Mouse (Mus musculus) midbrain, postnatal 0 days (tissue): ENCODE measurements around the gene Fermt1. TPM values are rescaled to one million over a fixed set of nuclear protein-coding genes. Genes with fewer than 3 reads are reported as not detected.

ENCODE experiments used
- ATAC-seq: fragments of 200-750 bp; cut with Nextera tagmentation; 2 replicates; pipeline ENCODE4 v1.8.0; 2017; ENCODE audit warnings: moderate number of reproducible peaks, mild to moderate bottlenecking, moderate TSS enrichment, moderate library complexity; ENCODE audit not compliant: low FRiP score
- DNase-seq: peaks from one replicate; pipeline ENCODE4 v3.0.0-alpha.2; 2015; ENCODE audit warnings: low spot score
- H3K27ac ChIP-seq: fragments of 300-500 bp; sonication (generic); 2 replicates; pipeline ENCODE4 v1.5.1; 2014; ENCODE audit warnings: low read depth, mild to moderate bottlenecking, low read length, mixed read lengths
- H3K27me3 ChIP-seq: fragments of 300-500 bp; sonication (generic); 2 replicates; pipeline ENCODE4 v1.6.1; 2014; ENCODE audit warnings: low read length, control low read depth, mixed read lengths; ENCODE audit not compliant: insufficient read depth
- H3K36me3 ChIP-seq: fragments of 300-500 bp; sonication (generic); 2 replicates; pipeline ENCODE4 v1.6.1; 2014; ENCODE audit warnings: low read length, control low read depth, mixed read lengths; ENCODE audit not compliant: insufficient read depth
- H3K4me1 ChIP-seq: fragments of 300-500 bp; sonication (generic); 2 replicates; pipeline ENCODE4 v1.6.1; 2014; ENCODE audit warnings: mild to moderate bottlenecking, control low read depth, antibody characterized with exemption, low read length, mixed read lengths; ENCODE audit not compliant: insufficient read depth
- H3K4me2 ChIP-seq: fragments of 300-500 bp; sonication (generic); 2 replicates; pipeline ENCODE4 v1.6.1; 2014; ENCODE audit warnings: low read depth, mild to moderate bottlenecking, low read length, mixed read lengths; ENCODE audit not compliant: poor library complexity, severe bottlenecking
- H3K4me3 ChIP-seq: fragments of 300-500 bp; sonication (generic); 2 replicates; pipeline ENCODE4 v1.5.1; 2014; ENCODE audit warnings: low read depth, mild to moderate bottlenecking, low read length, moderate library complexity
- H3K9ac ChIP-seq: fragments of 300-500 bp; sonication (generic); replicated peaks from 2 replicates; pipeline ENCODE4 v1.6.1; 2014; ENCODE audit warnings: mild to moderate bottlenecking, low read length, moderate library complexity, mixed read lengths; ENCODE audit not compliant: poor library complexity, severe bottlenecking
- H3K9me3 ChIP-seq: fragments of 300-500 bp; sonication (generic); 2 replicates; pipeline ENCODE4 v1.6.1; 2016; ENCODE audit warnings: low read length, control low read depth
- CTCF ChIP-seq: IDR thresholded peaks from 2 replicates; pipeline ENCODE4 v1.5.1; 2016; ENCODE audit warnings: antibody characterized with exemption, mild to moderate bottlenecking
- WGBS: fragments of 180-500 bp; shearing (Covaris S2); extraction: QIAGEN DNeasy Blood & Tissue Kit; methylation state at CpG from one replicate; pipeline ENCODE4 v1.1.7; 2014; 5-methylcytosine and 5-hydroxymethylcytosine counted together
- polyA plus RNA-seq: library from polyadenylated mRNA; unstranded; fragments of >200 nt; fragmentation: Nextera tagmentation; extraction: Ambion mirVana; gene quantifications from 2 replicates; pipeline ENCODE4 v1.2.1, GENCODE M21; 2015
- total RNA-seq: library from RNA; depleted of rRNA; stranded (reverse); fragments of >200 nt; gene quantifications from 2 replicates; pipeline ENCODE4 v1.2.3, GENCODE M21; 2014; rRNA removed

The Fermt1 gene
- total RNA-seq: 0.09 and 0.22 TPM in 2 replicates
- not detected in 2 replicates for polyA plus RNA-seq

- Histone ChIP-seq H3K36me3 (no peaks in the 10 kb centered on the region), H3K9ac (peak within 1 kb of the TSS; percentile 46; the same call in 1 of the 2 replicates), H3K4me1 (no peaks in the 10 kb centered on the region; the same call in 1 of the 2 replicates), H3K4me2 (peak within 1 kb of the TSS; percentile 79), H3K9me3 (no peaks in the 10 kb centered on the region), H3K27ac (no peak within 1 kb of the TSS), H3K27me3 (peaks cover 35% of the 10 kb centered on the region), H3K4me3 (peak within 1 kb of the TSS; percentile 41)
- DNase-seq: peak; percentile 14
- ATAC-seq: peak; percentile 72
- 3% methylated on average over 35 of the region's 37 CpGs for WGBS
- no peak for TF ChIP-seq CTCF
Measured at GRCm38 (mm10) chr2:132945326-132946207, at the start of gene Fermt1. TSS of gene Fermt1 (minus strand) at chr2:132945906.

- H3K4me2 ChIP-seq: no peak overlapping the region
- H3K27me3 ChIP-seq: no peaks in the 10 kb centered on the region
- no peak for TF ChIP-seq CTCF
- no peaks in the 10 kb centered on the region for H3K36me3 ChIP-seq
- no peaks in the 10 kb centered on the region for H3K4me1 ChIP-seq
- no peak for ATAC-seq
- H3K9me3 ChIP-seq: no peaks in the 10 kb centered on the region
- WGBS: 70% methylated on average over 9 of the region's 9 CpGs
- no peak overlapping the region for H3K27ac ChIP-seq
- DNase-seq: no peak
- H3K9ac ChIP-seq: no peak overlapping the region
- no peak overlapping the region for H3K4me3 ChIP-seq
Measured at GRCm38 (mm10) chr2:132992659-132993531, 47.2 kb upstream of the Fermt1 start.

DNA sequence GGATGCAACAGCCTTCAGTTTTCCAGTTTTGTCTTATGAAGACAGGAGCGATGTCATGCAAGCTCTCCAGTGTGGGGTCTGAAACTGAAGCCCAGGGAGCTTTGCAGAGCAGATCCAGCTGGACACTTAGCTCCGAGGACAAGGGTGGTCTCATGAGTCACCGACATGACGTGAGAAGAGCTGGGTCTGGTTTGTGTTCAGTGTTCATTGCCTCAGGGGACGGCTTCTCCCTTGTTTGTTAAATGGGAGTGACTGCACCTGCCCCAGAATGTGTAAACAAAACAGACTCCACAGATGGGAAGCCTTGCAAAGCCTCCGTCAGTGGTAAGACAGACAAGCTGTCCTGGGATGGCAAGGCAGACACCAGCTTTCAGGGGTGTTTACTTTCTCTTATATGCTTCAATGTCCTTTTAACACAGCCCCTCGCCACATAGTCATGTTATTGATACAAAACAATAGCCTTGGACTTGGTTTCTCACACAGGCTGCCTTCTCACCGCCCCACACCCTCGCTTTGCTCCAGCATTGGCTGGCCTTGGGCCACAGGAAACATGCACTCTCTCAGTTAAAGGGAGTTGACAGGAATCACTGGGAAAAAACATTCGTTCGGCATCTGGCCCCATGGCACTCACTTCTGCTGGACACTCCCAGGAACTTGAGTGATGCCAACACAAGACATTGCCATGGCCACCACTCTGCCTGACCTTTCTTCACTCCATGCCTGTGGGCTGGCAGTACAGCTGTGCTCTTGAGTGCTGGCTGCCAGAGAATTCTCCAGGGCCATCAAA, 44.3 kb upstream of the Fermt1 start:
- ATAC-seq (no peak; the same call in 1 of the 2 replicates), DNase-seq (peak; percentile 50)
- H3K27me3 ChIP-seq: no peaks in the 10 kb centered on the region
- no peaks in the 10 kb centered on the region for H3K36me3 ChIP-seq
- no peak for TF ChIP-seq CTCF
- 73% methylated on average over 11 of the region's 11 CpGs for WGBS
- no peak overlapping the region for H3K4me3 ChIP-seq
- H3K4me1 ChIP-seq: no peaks in the 10 kb centered on the region
- no peaks in the 10 kb centered on the region for H3K9me3 ChIP-seq
- no peak overlapping the region for H3K9ac ChIP-seq
- H3K27ac ChIP-seq: no peak overlapping the region
- H3K4me2 ChIP-seq: no peak overlapping the region

- Histone ChIP-seq H3K27me3 (no peaks in the 10 kb centered on the region), H3K9ac (no peak overlapping the region), H3K4me3 (no peak overlapping the region), H3K36me3 (no peaks in the 10 kb centered on the region), H3K4me1 (no peaks in the 10 kb centered on the region), H3K27ac (no peak overlapping the region), H3K4me2 (no peak overlapping the region), H3K9me3 (no peaks in the 10 kb centered on the region)
- no peak for TF ChIP-seq CTCF
- 89% methylated on average over 2 of the region's 2 CpGs for WGBS
- ATAC-seq (no peak), DNase-seq (no peak)
Measured at GRCm38 (mm10) chr2:132973346-132973745, 27.6 kb upstream of the Fermt1 start.

- H3K36me3 ChIP-seq: no peaks in the 10 kb centered on the region
- no peak overlapping the region for H3K4me2 ChIP-seq
- H3K27me3 ChIP-seq: no peaks in the 10 kb centered on the region
- ATAC-seq (0 out of 2 replicates have a peak, but pooled peaks have one; percentile 38), DNase-seq (peak; percentile 85)
- peak; percentile 75 for TF ChIP-seq CTCF
- no peak overlapping the region for H3K27ac ChIP-seq
- H3K4me1 ChIP-seq: no peaks in the 10 kb centered on the region
- H3K9ac ChIP-seq: no peak overlapping the region
- 27% methylated on average over 4 of the region's 4 CpGs for WGBS
- H3K9me3 ChIP-seq: no peaks in the 10 kb centered on the region
- no peak overlapping the region for H3K4me3 ChIP-seq
Measured at GRCm38 (mm10) chr2:132970772-132971173, 25.1 kb upstream of the Fermt1 start.
